Mouse (Mus musculus): ENCODE results near the gene Prdm1. TPM values are rescaled to one million over a fixed set of nuclear protein-coding genes. Genes with fewer than 3 reads are reported as not detected.

Gene Prdm1
- total RNA-seq, 1 experiment = 2.2 TPM

- H3K4me1 ChIP-seq (ENCODE audit: control insufficient read depth in 2 of 2, insufficient read depth in 2 of 2, low read length in 2 of 2, poor library complexity in 1 of 2) = peaks cover 5 to 15% of the 10 kb centered on the region in 2 experiments; a peak in 3 of 4 replicates
- no peak overlapping the region for H3K4me3 ChIP-seq (ENCODE audit: insufficient read depth in 1 of 2, low read depth in 1 of 2, low read length in 2 of 2, poor library complexity in 1 of 2, severe bottlenecking in 1 of 2)
- no peak for DNase-seq (ENCODE audit: low read depth, low spot score)
- no peaks in the 10 kb centered on the region for H3K36me3 ChIP-seq (ENCODE audit: control insufficient read depth, insufficient read depth, low read length, poor library complexity, severe bottlenecking)
- H3K9ac ChIP-seq (ENCODE audit: insufficient read depth, low read depth, low read length, poor library complexity, severe bottlenecking) = no peak overlapping the region
- in situ Hi-C loops (cut with MboI; ENCODE audit: low sequenced_read_pairs in 2 of 2, unreplicated experiment in 2 of 2) = no loop called here
- H3K27ac ChIP-seq (ENCODE audit: insufficient read depth, low read depth, low read length, poor library complexity, severe bottlenecking) = no peak overlapping the region
- H3K9me3 ChIP-seq (ENCODE audit: control insufficient read depth, insufficient read depth, low read depth, low read length) = no peaks in the 10 kb centered on the region
- TF ChIP-seq ZC3H11A (IDR thresholded peaks at IDR 0.05; ENCODE audit: borderline replicate concordance, low read depth, low read length) = no peak
- TF ChIP-seq HCFC1 (IDR thresholded peaks at IDR 0.05; ENCODE audit: borderline replicate concordance, insufficient read depth, low read length) = no peak
- TF ChIP-seq MAFK (IDR thresholded peaks at IDR 0.05; ENCODE audit: insufficient read depth, low read depth, low read length) = no peak
- no peak for TF ChIP-seq ZNF384 (IDR thresholded peaks at IDR 0.05; ENCODE audit: low read depth, low read length)
- no peak for TF ChIP-seq CHD2 (IDR thresholded peaks at IDR 0.05; ENCODE audit: low read depth, low read length)
These were observed 67.2 kb downstream of the Prdm1 start for GRCm38 (mm10) chr10:44461063-44461462.

GRCm38 (mm10) chr10:44460095-44460810, 68.0 kb downstream of the Prdm1 start:
- H3K9me3 ChIP-seq (ENCODE audit: control insufficient read depth, insufficient read depth, low read depth, low read length) = no peaks in the 10 kb centered on the region
- TF ChIP-seq MAFK (IDR thresholded peaks at IDR 0.05; ENCODE audit: insufficient read depth, low read depth, low read length) = peak; percentile 95
- TF ChIP-seq ZNF384 (IDR thresholded peaks at IDR 0.05; ENCODE audit: low read depth, low read length) = peak; percentile 91
- TF ChIP-seq CHD2 (IDR thresholded peaks at IDR 0.05; ENCODE audit: low read depth, low read length) = 0 out of 2 replicates have a peak, but pooled peaks have one; percentile 20
- no peak for TF ChIP-seq HCFC1 (IDR thresholded peaks at IDR 0.05; ENCODE audit: borderline replicate concordance, insufficient read depth, low read length)
- peak; percentile 24; the same call in 1 of the 2 replicates for TF ChIP-seq ZC3H11A (IDR thresholded peaks at IDR 0.05; ENCODE audit: borderline replicate concordance, low read depth, low read length)
- H3K4me1 ChIP-seq (ENCODE audit: control insufficient read depth in 2 of 2, insufficient read depth in 2 of 2, low read length in 2 of 2, poor library complexity in 1 of 2) = peaks cover 5 to 15% of the 10 kb centered on the region in 2 experiments; a peak in 3 of 4 replicates
- no peaks in the 10 kb centered on the region for H3K36me3 ChIP-seq (ENCODE audit: control insufficient read depth, insufficient read depth, low read length, poor library complexity, severe bottlenecking)
- in situ Hi-C loops (cut with MboI; ENCODE audit: low sequenced_read_pairs in 2 of 2, unreplicated experiment in 2 of 2) = no loop called here
- H3K4me3 ChIP-seq (ENCODE audit: insufficient read depth in 1 of 2, low read depth in 1 of 2, low read length in 2 of 2, poor library complexity in 1 of 2, severe bottlenecking in 1 of 2) = no peak overlapping the region
- H3K27ac ChIP-seq (ENCODE audit: insufficient read depth, low read depth, low read length, poor library complexity, severe bottlenecking) = no peak overlapping the region
- H3K9ac ChIP-seq (ENCODE audit: insufficient read depth, low read depth, low read length, poor library complexity, severe bottlenecking) = no peak overlapping the region
- DNase-seq (ENCODE audit: low read depth, low spot score) = no peak

- in situ Hi-C loops (cut with MboI; ENCODE audit: low sequenced_read_pairs in 2 of 2, unreplicated experiment in 2 of 2) = no loop called here
- H3K9me3 ChIP-seq (ENCODE audit: control insufficient read depth, insufficient read depth, low read depth, low read length) = no peaks in the 10 kb centered on the region
- TF ChIP-seq CHD2 (IDR thresholded peaks at IDR 0.05; ENCODE audit: low read depth, low read length) = no peak
- no peak for TF ChIP-seq HCFC1 (IDR thresholded peaks at IDR 0.05; ENCODE audit: borderline replicate concordance, insufficient read depth, low read length)
- no peak for TF ChIP-seq ZC3H11A (IDR thresholded peaks at IDR 0.05; ENCODE audit: borderline replicate concordance, low read depth, low read length)
- no peak for TF ChIP-seq MAFK (IDR thresholded peaks at IDR 0.05; ENCODE audit: insufficient read depth, low read depth, low read length)
- TF ChIP-seq ZNF384 (IDR thresholded peaks at IDR 0.05; ENCODE audit: low read depth, low read length) = no peak
- H3K4me1 ChIP-seq (ENCODE audit: control insufficient read depth in 2 of 2, insufficient read depth in 2 of 2, low read length in 2 of 2, poor library complexity in 1 of 2) = peaks cover 5 to 12% of the 10 kb centered on the region in 2 experiments; a peak in 3 of 4 replicates
- no peak overlapping the region for H3K9ac ChIP-seq (ENCODE audit: insufficient read depth, low read depth, low read length, poor library complexity, severe bottlenecking)
- no peak overlapping the region for H3K27ac ChIP-seq (ENCODE audit: insufficient read depth, low read depth, low read length, poor library complexity, severe bottlenecking)
- no peak for DNase-seq (ENCODE audit: low read depth, low spot score)
- H3K36me3 ChIP-seq (ENCODE audit: control insufficient read depth, insufficient read depth, low read length, poor library complexity, severe bottlenecking) = no peaks in the 10 kb centered on the region
- H3K4me3 ChIP-seq (ENCODE audit: insufficient read depth in 1 of 2, low read depth in 1 of 2, low read length in 2 of 2, poor library complexity in 1 of 2, severe bottlenecking in 1 of 2) = peak overlapping the region in 1 of 2 experiments; percentile 59; a peak in 2 of 4 replicates
These were observed 68.8 kb downstream of the Prdm1 start for GRCm38 (mm10) chr10:44459321-44460000.

- H3K36me3 ChIP-seq (ENCODE audit: control insufficient read depth, insufficient read depth, low read length, poor library complexity, severe bottlenecking) = no peaks in the 10 kb centered on the region
- in situ Hi-C loops (cut with MboI; ENCODE audit: low sequenced_read_pairs in 2 of 2, unreplicated experiment in 2 of 2) = no loop called here
- peaks cover 5 to 12% of the 10 kb centered on the region in 2 experiments; a peak in 3 of 4 replicates for H3K4me1 ChIP-seq (ENCODE audit: control insufficient read depth in 2 of 2, insufficient read depth in 2 of 2, low read length in 2 of 2, poor library complexity in 1 of 2)
- TF ChIP-seq MAFK (IDR thresholded peaks at IDR 0.05; ENCODE audit: insufficient read depth, low read depth, low read length) = no peak
- TF ChIP-seq ZC3H11A (IDR thresholded peaks at IDR 0.05; ENCODE audit: borderline replicate concordance, low read depth, low read length) = no peak
- no peak for TF ChIP-seq ZNF384 (IDR thresholded peaks at IDR 0.05; ENCODE audit: low read depth, low read length)
- TF ChIP-seq HCFC1 (IDR thresholded peaks at IDR 0.05; ENCODE audit: borderline replicate concordance, insufficient read depth, low read length) = no peak
- TF ChIP-seq CHD2 (IDR thresholded peaks at IDR 0.05; ENCODE audit: low read depth, low read length) = no peak
- DNase-seq (ENCODE audit: low read depth, low spot score) = no peak
- H3K9ac ChIP-seq (ENCODE audit: insufficient read depth, low read depth, low read length, poor library complexity, severe bottlenecking) = peak overlapping the region; percentile 38; the same call in 1 of the 2 replicates
- H3K9me3 ChIP-seq (ENCODE audit: control insufficient read depth, insufficient read depth, low read depth, low read length) = no peaks in the 10 kb centered on the region
- no peak overlapping the region for H3K27ac ChIP-seq (ENCODE audit: insufficient read depth, low read depth, low read length, poor library complexity, severe bottlenecking)
- peak overlapping the region; percentile 59 to 64 for H3K4me3 ChIP-seq (ENCODE audit: insufficient read depth in 1 of 2, low read depth in 1 of 2, low read length in 2 of 2, poor library complexity in 1 of 2, severe bottlenecking in 1 of 2)
These were observed 69.6 kb downstream of the Prdm1 start for GRCm38 (mm10) chr10:44458534-44459315.
